Mouse (Mus musculus): ENCODE measurements at regions not wholly inside any gene's neighbourhood (a gene's known extent, or its start where the extent isn't known, plus 50 kb on each side); places are given as distances from the start of the nearest gene placed in this dataset.

DNA sequence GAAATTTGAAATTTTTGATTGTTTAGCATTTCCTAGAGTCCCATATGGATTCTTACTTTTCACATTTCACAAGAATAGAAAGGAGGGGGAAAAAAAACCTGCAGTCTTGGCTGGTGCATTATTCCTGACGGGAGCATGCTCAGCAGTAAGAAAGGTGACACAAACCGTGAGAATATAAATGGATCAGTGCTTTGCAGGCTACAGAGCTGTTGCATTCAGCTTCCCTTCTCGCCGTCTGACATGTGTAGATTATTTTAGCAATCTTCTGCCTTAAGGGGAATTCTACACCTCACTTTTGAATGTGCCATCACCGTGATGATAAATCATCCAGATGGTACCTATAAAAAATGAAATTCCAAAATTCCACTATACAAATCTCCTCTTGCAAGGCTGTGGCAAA, 55.3 kb downstream of the Crygf start:
- no peak for DNase-seq (ENCODE audit: extremely low spot score, low read depth, low spot score)

DNA sequence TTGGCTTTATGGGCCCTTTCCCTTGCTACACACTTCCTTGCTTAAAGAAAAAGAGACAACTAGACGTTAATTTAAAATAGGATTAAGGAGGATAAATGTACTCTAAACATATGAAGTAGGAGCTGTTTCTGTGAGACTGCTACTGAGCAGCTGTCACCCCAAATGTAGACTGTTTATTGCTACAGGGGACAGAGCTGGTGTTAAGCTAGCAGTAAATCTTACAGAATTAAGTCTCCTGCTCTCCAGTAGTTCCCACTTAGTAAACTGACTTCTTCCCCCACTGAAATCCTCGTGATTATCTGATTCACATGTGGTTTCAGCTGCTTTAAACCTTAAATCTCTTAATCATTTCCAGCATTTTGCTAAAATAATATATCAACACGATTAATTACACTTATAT, 74.1 kb downstream of the Crygf start:
- no peak for DNase-seq (ENCODE audit: extremely low spot score, low read depth, low spot score)

GRCm38 (mm10) chr1:66003897-66004660, 77.8 kb downstream of the Crygf start:
- peak; percentile 97 for DNase-seq (ENCODE audit: extremely low spot score, low read depth, low spot score)

Data from hindlimb bud, embryonic 11.5 days (tissue).